Mouse (Mus musculus) Patski (cell line): ENCODE data around the gene Ociad2. TPM values are rescaled to one million over a fixed set of nuclear protein-coding genes. Genes with fewer than 3 reads are reported as not detected.
A peak's percentile ranks its signal among the peaks of the same experiment; 100 is the strongest.

ENCODE experiments used
- ATAC-seq: fragments of 100-300 bp; one replicate; pipeline ENCODE4 v1.8.0; 2021
- CTCF ChIA-PET: fragments of 350-600 bp; sonication (Branson Sonifier 250); formaldehyde crosslinking; loops from one replicate; lab custom pipeline; 2022; ENCODE audit warnings: inconsistent platforms; lab: Charles Lee
- POLR2A ChIA-PET: fragments of 350-600 bp; sonication (Branson Sonifier 250); formaldehyde crosslinking; loops from one replicate; lab custom pipeline; 2022; ENCODE audit warnings: antibody characterized with exemption, inconsistent platforms; lab: Charles Lee
- DNase-seq: peaks from one replicate; pipeline ENCODE4 v3.0.0-alpha.2; 2011; ENCODE audit warnings: low read depth, low spot score
- H3K27me3 ChIP-seq: fragments of 371-371 bp; one replicate; pipeline ENCODE4 v1.5.1; 2021
- CTCF ChIP-seq: fragments of 100-300 bp; IDR thresholded peaks from one replicate; pipeline ENCODE4 v1.5.1; 2021
- in situ Hi-C: fragments of 300-500 bp; cut with MboI; formaldehyde crosslinking; loops from 3 replicates; pipeline ENCODE4 v1.11.1; 2018; ENCODE audit warnings: low pct_unique_long_range_greater_than_20kb, mixed read lengths
- polyA plus RNA-seq: library from polyadenylated mRNA; unstranded; gene quantifications from one replicate; pipeline ENCODE4 v1.2.3, GENCODE M21; 2021

The Ociad2 gene
- polyA plus RNA-seq, 1 experiment from 2014 or later, result 46.1 TPM

- ChIA-PET POLR2A (no interaction called here), CTCF (interaction anchor here (2.8 kb wide), 1 partner anchor 9 kb away, joined by 10 read pairs; no protein-coding TSS in a partner anchor)
- peaks cover 3% of the 10 kb centered on the region for H3K27me3 ChIP-seq
- no peak for TF ChIP-seq CTCF
- ATAC-seq (no peak), DNase-seq (no peak)
- in situ Hi-C loops, result no loop called here
Observed at GRCm38 (mm10) chr5:73359134-73359751, 18.4 kb upstream of the Ociad2 start.

- no peak for ATAC-seq
- TF ChIP-seq CTCF, result no peak
- ChIA-PET CTCF (no interaction called here), POLR2A (no interaction called here)
- in situ Hi-C loops, result no loop called here
- peaks cover 3% of the 10 kb centered on the region for H3K27me3 ChIP-seq
- DNase-seq, result no peak
Observed at GRCm38 (mm10) chr5:73355393-73355792, 14.6 kb upstream of the Ociad2 start.

GRCm38 (mm10) chr5:73353978-73354377 lies 13.2 kb upstream of the Ociad2 start:
- peaks cover 3% of the 10 kb centered on the region for H3K27me3 ChIP-seq
- TF ChIP-seq CTCF, result no peak
- no peak for DNase-seq
- no peak for ATAC-seq
- in situ Hi-C loops, result no loop called here
- ChIA-PET POLR2A (interaction anchor here (1.0 kb wide), 1 partner anchor 9 kb away, joined by 4 read pairs; no protein-coding TSS in a partner anchor), CTCF (interaction anchor here (1.8 kb wide), 1 partner anchor 9 kb away, joined by 7 read pairs; no protein-coding TSS in a partner anchor)

GRCm38 (mm10) chr5:73353519-73353918 lies 12.7 kb upstream of the Ociad2 start:
- DNase-seq (no peak), ATAC-seq (no peak)
- TF ChIP-seq CTCF, result no peak
- POLR2A ChIA-PET, result interaction anchor here (1.0 kb wide), 1 partner anchor 9 kb away, joined by 4 read pairs; no protein-coding TSS in a partner anchor
- in situ Hi-C loops, result no loop called here
- peaks cover 3% of the 10 kb centered on the region for H3K27me3 ChIP-seq
- CTCF ChIA-PET, result interaction anchor here (1.8 kb wide), 1 partner anchor 9 kb away, joined by 7 read pairs; no protein-coding TSS in a partner anchor

- no peaks in the 10 kb centered on the region for H3K27me3 ChIP-seq
- no peak for TF ChIP-seq CTCF
- ATAC-seq (no peak), DNase-seq (no peak)
- CTCF ChIA-PET, result interaction anchor here (1.4 kb wide), 1 partner anchor 11 kb away, joined by 3 read pairs; the partner anchor contains the start of gene Ociad2
- POLR2A ChIA-PET, result interaction anchor here (0.7 kb wide), 1 partner anchor 222 kb away, joined by 5 read pairs; no protein-coding TSS in a partner anchor
- in situ Hi-C loops, result no loop called here
Observed at GRCm38 (mm10) chr5:73351796-73352195, 11.0 kb upstream of the Ociad2 start.

- CTCF ChIA-PET, result no interaction called here
- TF ChIP-seq CTCF, result no peak
Observed at GRCm38 (mm10) chr5:73349514-73349913, 8.7 kb upstream of the Ociad2 start.

GRCm38 (mm10) chr5:73345254-73345653 lies 4.4 kb upstream of the Ociad2 start:
- CTCF ChIA-PET, result interaction anchor here (1.0 kb wide), 1 partner anchor 23 kb away, joined by 3 read pairs; no protein-coding TSS in a partner anchor
- no peak for TF ChIP-seq CTCF
- ATAC-seq, result no peak
- H3K27me3 ChIP-seq, result no peaks in the 10 kb centered on the region
- in situ Hi-C loops, result loop anchor here (25.0 kb wide), 1 partner anchor 1133 kb away; no protein-coding TSS in a partner anchor
- POLR2A ChIA-PET, result no interaction called here
- no peak for DNase-seq

More at GRCm38 (mm10) chr5:73349514-73349913, 8.7 kb upstream of the Ociad2 start:
- no peaks in the 10 kb centered on the region for H3K27me3 ChIP-seq
- ATAC-seq (no peak), DNase-seq (no peak)
- in situ Hi-C loops, result loop anchor here (25.0 kb wide), 1 partner anchor 1137 kb away; no protein-coding TSS in a partner anchor
- POLR2A ChIA-PET, result interaction anchor here (0.5 kb wide), 1 partner anchor 288 kb away, joined by 3 read pairs; no protein-coding TSS in a partner anchor

GRCm38 (mm10) chr5:73344310-73344709 lies 3.5 kb upstream of the Ociad2 start:
- CTCF ChIA-PET, result no interaction called here
- peak; percentile 83 for ATAC-seq
- in situ Hi-C loops, result loop anchor here (25.0 kb wide), 1 partner anchor 1132 kb away; no protein-coding TSS in a partner anchor
- peak; percentile 97 for DNase-seq
- POLR2A ChIA-PET, result interaction anchor here (0.6 kb wide), 1 partner anchor 78 kb away, joined by 3 read pairs; no protein-coding TSS in a partner anchor
- H3K27me3 ChIP-seq, result no peaks in the 10 kb centered on the region
- no peak for TF ChIP-seq CTCF

GRCm38 (mm10) chr5:73342701-73343355 lies 2.0 kb upstream of the Ociad2 start:
- in situ Hi-C loops, result loop anchor here (25.0 kb wide), 1 partner anchor 1131 kb away; no protein-coding TSS in a partner anchor
- TF ChIP-seq CTCF, result no peak
- DNase-seq, result peak; percentile 37
- no peaks in the 10 kb centered on the region for H3K27me3 ChIP-seq
- ChIA-PET CTCF (interaction anchor here (0.9 to 1.0 kb wide), 2 partner anchors 15 to 17 kb away, joined by 3 to 4 read pairs; no protein-coding TSS in a partner anchor), POLR2A (interaction anchor here (1.3 kb wide), 1 partner anchor 50 kb away, joined by 5 read pairs; the partner anchor contains the start of gene Ociad1)
- no peak for ATAC-seq
